Mouse (Mus musculus): ENCODE measurements around the gene Tmod1. TPM values are rescaled to one million over a fixed set of nuclear protein-coding genes. Genes with fewer than 3 reads are reported as not detected.
A peak's percentile ranks its signal among the peaks of the same experiment; 100 is the strongest.

Tmod1 gene
- polyA plus RNA-seq, 1 experiment from 2014 or later, result 4.7 TPM

- no peak for TF ChIP-seq CTCF (IDR thresholded peaks at IDR 0.05; ENCODE audit: low read depth)
- peak overlapping the region; percentile 97 for H3K4me2 ChIP-seq (replicated peaks; ENCODE audit: low read depth)
- H3K4me3 ChIP-seq (ENCODE audit: low read depth, low read length), result peak overlapping the region; percentile 63
- 9% methylated on average over 12 of the region's 12 CpGs for WGBS
- H3K4me1 ChIP-seq (replicated peaks; ENCODE audit: control insufficient read depth, insufficient read depth, low read length), result no peaks in the 10 kb centered on the region; the same call in 1 of the 2 replicates
- no peak overlapping the region for H3K9ac ChIP-seq (ENCODE audit: low read depth, low read length)
- ATAC-seq, result no peak
- no peak overlapping the region for H3K27ac ChIP-seq (ENCODE audit: low read depth, low read length)
- no peaks in the 10 kb centered on the region for H3K9me3 ChIP-seq (ENCODE audit: control insufficient read depth)
- peaks cover 5% of the 10 kb centered on the region; the same call in 1 of the 2 replicates for H3K36me3 ChIP-seq (ENCODE audit: control insufficient read depth, insufficient read depth)
- peaks cover 26% of the 10 kb centered on the region for H3K27me3 ChIP-seq (replicated peaks; ENCODE audit: control insufficient read depth, insufficient read depth, low read length)
Observed at GRCm38 (mm10) chr4:46038591-46038891, 194 bp upstream of the Tmod1 start.

GRCm38 (mm10) chr4:46039899-46040298 lies 1.2 kb downstream of the Tmod1 start:
- Histone ChIP-seq H3K27ac (ENCODE audit: low read depth, low read length) (no peak overlapping the region), H3K4me2 (replicated peaks; ENCODE audit: low read depth) (peak overlapping the region; percentile 97), H3K9me3 (ENCODE audit: control insufficient read depth) (no peaks in the 10 kb centered on the region), H3K36me3 (ENCODE audit: control insufficient read depth, insufficient read depth) (no peaks in the 10 kb centered on the region), H3K9ac (ENCODE audit: low read depth, low read length) (no peak overlapping the region), H3K4me1 (replicated peaks; ENCODE audit: control insufficient read depth, insufficient read depth, low read length) (no peaks in the 10 kb centered on the region; the same call in 1 of the 2 replicates), H3K4me3 (ENCODE audit: low read depth, low read length) (peak overlapping the region; percentile 63), H3K27me3 (replicated peaks; ENCODE audit: control insufficient read depth, insufficient read depth, low read length) (peaks cover 26% of the 10 kb centered on the region)
- no peak for ATAC-seq
- no peak for TF ChIP-seq CTCF (IDR thresholded peaks at IDR 0.05; ENCODE audit: low read depth)
- WGBS, result 18% methylated on average over 6 of the region's 6 CpGs

GRCm38 (mm10) chr4:46040594-46041192 lies 2.0 kb downstream of the Tmod1 start:
- H3K9me3 ChIP-seq (ENCODE audit: control insufficient read depth), result no peaks in the 10 kb centered on the region
- peaks cover 26% of the 10 kb centered on the region for H3K27me3 ChIP-seq (replicated peaks; ENCODE audit: control insufficient read depth, insufficient read depth, low read length)
- no peak overlapping the region for H3K27ac ChIP-seq (ENCODE audit: low read depth, low read length)
- H3K36me3 ChIP-seq (ENCODE audit: control insufficient read depth, insufficient read depth), result no peaks in the 10 kb centered on the region
- H3K9ac ChIP-seq (ENCODE audit: low read depth, low read length), result no peak overlapping the region
- H3K4me2 ChIP-seq (replicated peaks; ENCODE audit: low read depth), result 0 out of 2 replicates have a peak overlapping the region, but pooled peaks have one; percentile 9
- peak; percentile 73 for TF ChIP-seq CTCF (IDR thresholded peaks at IDR 0.05; ENCODE audit: low read depth)
- 14% methylated on average over 9 of the region's 9 CpGs for WGBS
- no peak overlapping the region for H3K4me3 ChIP-seq (ENCODE audit: low read depth, low read length)
- ATAC-seq, result no peak; the same call in 1 of the 2 replicates
- no peaks in the 10 kb centered on the region; the same call in 1 of the 2 replicates for H3K4me1 ChIP-seq (replicated peaks; ENCODE audit: control insufficient read depth, insufficient read depth, low read length)

GRCm38 (mm10) chr4:46041761-46042504 lies 3.2 kb downstream of the Tmod1 start:
- no peak for ATAC-seq
- WGBS, result 30% methylated on average over 7 of the region's 7 CpGs
- no peaks in the 10 kb centered on the region for H3K36me3 ChIP-seq (ENCODE audit: control insufficient read depth, insufficient read depth)

DNA sequence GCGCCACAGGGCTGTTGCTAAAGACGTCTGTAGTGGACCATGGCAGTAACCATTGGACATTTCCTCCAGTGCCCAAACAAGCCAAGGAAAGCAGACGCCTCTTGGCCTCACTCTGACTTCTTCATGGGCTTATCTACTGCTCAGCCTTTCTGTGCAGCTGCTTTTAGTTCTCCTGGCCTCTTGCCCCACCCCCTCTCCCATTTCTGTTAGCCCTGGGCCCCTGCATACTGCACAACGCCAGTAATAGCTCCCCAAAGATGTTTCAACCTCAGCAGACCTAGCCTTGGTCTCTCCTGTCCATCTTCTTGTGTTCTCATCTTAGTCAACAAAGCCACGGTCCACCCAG lies 3.7 kb downstream of the Tmod1 start:
- Histone ChIP-seq H3K36me3 (ENCODE audit: control insufficient read depth, insufficient read depth) (no peaks in the 10 kb centered on the region), H3K9ac (ENCODE audit: low read depth, low read length) (no peak overlapping the region), H3K27me3 (replicated peaks; ENCODE audit: control insufficient read depth, insufficient read depth, low read length) (peaks cover 26% of the 10 kb centered on the region), H3K9me3 (ENCODE audit: control insufficient read depth) (no peaks in the 10 kb centered on the region), H3K27ac (ENCODE audit: low read depth, low read length) (no peak overlapping the region), H3K4me1 (replicated peaks; ENCODE audit: control insufficient read depth, insufficient read depth, low read length) (no peaks in the 10 kb centered on the region; the same call in 1 of the 2 replicates), H3K4me3 (ENCODE audit: low read depth, low read length) (no peak overlapping the region), H3K4me2 (replicated peaks; ENCODE audit: low read depth) (no peak overlapping the region)
- ATAC-seq, result no peak
- WGBS, result 45% methylated on average over 5 of the region's 5 CpGs
- no peak for TF ChIP-seq CTCF (IDR thresholded peaks at IDR 0.05; ENCODE audit: low read depth)

More at GRCm38 (mm10) chr4:46041761-46042504, 3.2 kb downstream of the Tmod1 start:
- Histone ChIP-seq H3K4me2 (replicated peaks; ENCODE audit: low read depth) (no peak overlapping the region), H3K4me1 (replicated peaks; ENCODE audit: control insufficient read depth, insufficient read depth, low read length) (no peaks in the 10 kb centered on the region; the same call in 1 of the 2 replicates), H3K27ac (ENCODE audit: low read depth, low read length) (no peak overlapping the region), H3K9ac (ENCODE audit: low read depth, low read length) (no peak overlapping the region), H3K9me3 (ENCODE audit: control insufficient read depth) (no peaks in the 10 kb centered on the region), H3K4me3 (ENCODE audit: low read depth, low read length) (no peak overlapping the region), H3K27me3 (replicated peaks; ENCODE audit: control insufficient read depth, insufficient read depth, low read length) (peaks cover 26% of the 10 kb centered on the region)
- no peak for TF ChIP-seq CTCF (IDR thresholded peaks at IDR 0.05; ENCODE audit: low read depth)

DNA sequence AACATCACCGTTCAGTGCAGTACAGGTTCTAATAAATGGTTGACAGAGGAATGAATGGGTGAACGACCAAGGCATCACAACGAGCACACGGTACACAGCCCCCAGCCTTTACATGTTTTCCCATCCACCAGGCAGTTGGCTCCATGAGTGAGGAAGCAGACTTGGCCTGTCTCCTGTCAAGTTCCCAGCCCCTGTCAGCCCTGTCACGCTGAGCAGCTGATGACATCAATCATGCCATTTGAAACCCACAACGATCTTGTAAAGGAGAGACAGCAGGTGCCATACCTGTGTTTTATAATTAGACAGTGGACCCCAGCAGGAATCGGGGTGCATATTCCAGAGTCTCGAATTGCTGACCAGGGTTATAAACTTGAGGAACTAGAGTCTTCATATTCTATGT lies 4.6 kb downstream of the Tmod1 start:
- no peak overlapping the region for H3K27ac ChIP-seq (ENCODE audit: low read depth, low read length)
- no peak overlapping the region for H3K9ac ChIP-seq (ENCODE audit: low read depth, low read length)
- no peaks in the 10 kb centered on the region; the same call in 1 of the 2 replicates for H3K4me1 ChIP-seq (replicated peaks; ENCODE audit: control insufficient read depth, insufficient read depth, low read length)
- WGBS, result 72% methylated on average over 8 of the region's 8 CpGs
- TF ChIP-seq CTCF (IDR thresholded peaks at IDR 0.05; ENCODE audit: low read depth), result no peak
- no peak for ATAC-seq
- H3K27me3 ChIP-seq (replicated peaks; ENCODE audit: control insufficient read depth, insufficient read depth, low read length), result peaks cover 26% of the 10 kb centered on the region
- H3K4me2 ChIP-seq (replicated peaks; ENCODE audit: low read depth), result no peak overlapping the region
- no peak overlapping the region for H3K4me3 ChIP-seq (ENCODE audit: low read depth, low read length)
- H3K36me3 ChIP-seq (ENCODE audit: control insufficient read depth, insufficient read depth), result no peaks in the 10 kb centered on the region
- H3K9me3 ChIP-seq (ENCODE audit: control insufficient read depth), result no peaks in the 10 kb centered on the region
